Mouse (Mus musculus): ENCODE measurements around the gene Rpl35. TPM values are rescaled to one million over a fixed set of nuclear protein-coding genes. Genes with fewer than 3 reads are reported as not detected.
"Not testable (repeated sequence)": the region's sequence is repeated elsewhere in the genome, so short reads cannot be mapped to it uniquely, and the experiment has no call there.

Gene Rpl35
- total RNA-seq, 1 experiment, result 1,524 TPM

GRCm38 (mm10) chr2:39020004-39020403 lies 14.6 kb upstream of the Rpl35 start:
- TF ChIP-seq MAFK (IDR thresholded peaks at IDR 0.05; ENCODE audit: insufficient read depth, low read depth, low read length), result no peak
- TF ChIP-seq ZC3H11A (IDR thresholded peaks at IDR 0.05; ENCODE audit: borderline replicate concordance, low read depth, low read length), result no peak
- TF ChIP-seq HCFC1 (IDR thresholded peaks at IDR 0.05; ENCODE audit: borderline replicate concordance, insufficient read depth, low read length), result no peak
- Histone ChIP-seq H3K4me3 (ENCODE audit: insufficient read depth in 1 of 2, low read depth in 1 of 2, low read length in 2 of 2, poor library complexity in 1 of 2, severe bottlenecking in 1 of 2) (no peak overlapping the region), H3K9me3 (ENCODE audit: control insufficient read depth, insufficient read depth, low read depth, low read length) (no peaks in the 10 kb centered on the region), H3K27ac (ENCODE audit: insufficient read depth, low read depth, low read length, poor library complexity, severe bottlenecking) (no peak overlapping the region), H3K4me1 (ENCODE audit: control insufficient read depth in 2 of 2, insufficient read depth in 2 of 2, low read length in 2 of 2, poor library complexity in 1 of 2) (no peaks in the 10 kb centered on the region), H3K9ac (ENCODE audit: insufficient read depth, low read depth, low read length, poor library complexity, severe bottlenecking) (no peak overlapping the region), H3K36me3 (ENCODE audit: control insufficient read depth, insufficient read depth, low read length, poor library complexity, severe bottlenecking) (peaks cover 12% of the 10 kb centered on the region)
- in situ Hi-C loops (cut with MboI; ENCODE audit: low sequenced_read_pairs in 2 of 2, unreplicated experiment in 2 of 2), result no loop called here
- no peak for DNase-seq (ENCODE audit: low read depth, low spot score)

GRCm38 (mm10) chr2:39016581-39016980 lies 11.2 kb upstream of the Rpl35 start:
- no peak for TF ChIP-seq HCFC1 (IDR thresholded peaks at IDR 0.05; ENCODE audit: borderline replicate concordance, insufficient read depth, low read length)
- TF ChIP-seq ZNF384 (IDR thresholded peaks at IDR 0.05; ENCODE audit: low read depth, low read length), result no peak
- no peak for TF ChIP-seq ZC3H11A (IDR thresholded peaks at IDR 0.05; ENCODE audit: borderline replicate concordance, low read depth, low read length)
- TF ChIP-seq CHD2 (IDR thresholded peaks at IDR 0.05; ENCODE audit: low read depth, low read length), result no peak
- TF ChIP-seq MAFK (IDR thresholded peaks at IDR 0.05; ENCODE audit: insufficient read depth, low read depth, low read length), result no peak
- Histone ChIP-seq H3K4me3 (ENCODE audit: insufficient read depth in 1 of 2, low read depth in 1 of 2, low read length in 2 of 2, poor library complexity in 1 of 2, severe bottlenecking in 1 of 2) (no peak overlapping the region), H3K4me1 (ENCODE audit: control insufficient read depth in 2 of 2, insufficient read depth in 2 of 2, low read length in 2 of 2, poor library complexity in 1 of 2) (no peaks in the 10 kb centered on the region), H3K9me3 (ENCODE audit: control insufficient read depth, insufficient read depth, low read depth, low read length) (no peaks in the 10 kb centered on the region), H3K36me3 (ENCODE audit: control insufficient read depth, insufficient read depth, low read length, poor library complexity, severe bottlenecking) (peaks cover 19% of the 10 kb centered on the region), H3K27ac (ENCODE audit: insufficient read depth, low read depth, low read length, poor library complexity, severe bottlenecking) (no peak overlapping the region), H3K9ac (ENCODE audit: insufficient read depth, low read depth, low read length, poor library complexity, severe bottlenecking) (no peak overlapping the region)
- no peak for DNase-seq (ENCODE audit: low read depth, low spot score)
- in situ Hi-C loops (cut with MboI; ENCODE audit: low sequenced_read_pairs in 2 of 2, unreplicated experiment in 2 of 2), result no loop called here

- no peak for TF ChIP-seq ZNF384 (IDR thresholded peaks at IDR 0.05; ENCODE audit: low read depth, low read length)
- no peak for TF ChIP-seq MAFK (IDR thresholded peaks at IDR 0.05; ENCODE audit: insufficient read depth, low read depth, low read length)
- no peak for TF ChIP-seq ZC3H11A (IDR thresholded peaks at IDR 0.05; ENCODE audit: borderline replicate concordance, low read depth, low read length)
- no peak for TF ChIP-seq CHD2 (IDR thresholded peaks at IDR 0.05; ENCODE audit: low read depth, low read length)
- no peak for TF ChIP-seq HCFC1 (IDR thresholded peaks at IDR 0.05; ENCODE audit: borderline replicate concordance, insufficient read depth, low read length)
- in situ Hi-C loops (cut with MboI; ENCODE audit: low sequenced_read_pairs in 2 of 2, unreplicated experiment in 2 of 2), result no loop called here
- Histone ChIP-seq H3K9me3 (ENCODE audit: control insufficient read depth, insufficient read depth, low read depth, low read length) (no peaks in the 10 kb centered on the region), H3K4me3 (ENCODE audit: insufficient read depth in 1 of 2, low read depth in 1 of 2, low read length in 2 of 2, poor library complexity in 1 of 2, severe bottlenecking in 1 of 2) (no peak overlapping the region), H3K4me1 (ENCODE audit: control insufficient read depth in 2 of 2, insufficient read depth in 2 of 2, low read length in 2 of 2, poor library complexity in 1 of 2) (no peaks in the 10 kb centered on the region), H3K27ac (ENCODE audit: insufficient read depth, low read depth, low read length, poor library complexity, severe bottlenecking) (no peak overlapping the region), H3K36me3 (ENCODE audit: control insufficient read depth, insufficient read depth, low read length, poor library complexity, severe bottlenecking) (peaks cover 19% of the 10 kb centered on the region), H3K9ac (ENCODE audit: insufficient read depth, low read depth, low read length, poor library complexity, severe bottlenecking) (no peak overlapping the region)
- DNase-seq (ENCODE audit: low read depth, low spot score), result no peak
Measured at GRCm38 (mm10) chr2:39012768-39013279, 7.4 kb upstream of the Rpl35 start.

DNA sequence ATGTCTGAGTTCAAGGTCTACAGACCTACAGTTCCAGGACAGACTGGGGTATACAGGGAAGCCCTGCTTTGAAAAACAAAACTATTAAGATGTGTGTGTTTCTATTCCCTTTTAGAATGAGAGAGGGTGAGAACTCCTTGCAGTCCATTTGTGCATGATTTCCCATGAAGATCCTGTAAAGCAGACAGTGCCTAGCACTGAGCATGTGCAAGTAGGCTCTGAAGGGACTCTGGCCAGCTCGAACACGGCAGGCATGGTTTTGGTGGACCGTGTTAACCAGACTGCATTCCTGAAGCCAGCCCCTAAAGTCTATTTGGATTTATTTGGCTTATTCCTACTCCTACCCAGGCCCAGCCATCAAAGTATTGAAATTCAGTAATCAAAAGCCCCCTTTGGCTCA lies 6.5 kb upstream of the Rpl35 start:
- TF ChIP-seq CHD2 (IDR thresholded peaks at IDR 0.05; ENCODE audit: low read depth, low read length), result no peak
- no peak for TF ChIP-seq HCFC1 (IDR thresholded peaks at IDR 0.05; ENCODE audit: borderline replicate concordance, insufficient read depth, low read length)
- TF ChIP-seq ZC3H11A (IDR thresholded peaks at IDR 0.05; ENCODE audit: borderline replicate concordance, low read depth, low read length), result no peak
- TF ChIP-seq MAFK (IDR thresholded peaks at IDR 0.05; ENCODE audit: insufficient read depth, low read depth, low read length), result no peak
- no peak for TF ChIP-seq ZNF384 (IDR thresholded peaks at IDR 0.05; ENCODE audit: low read depth, low read length)
- Histone ChIP-seq H3K27ac (ENCODE audit: insufficient read depth, low read depth, low read length, poor library complexity, severe bottlenecking) (no peak overlapping the region), H3K9ac (ENCODE audit: insufficient read depth, low read depth, low read length, poor library complexity, severe bottlenecking) (no peak overlapping the region), H3K4me1 (ENCODE audit: control insufficient read depth in 2 of 2, insufficient read depth in 2 of 2, low read length in 2 of 2, poor library complexity in 1 of 2) (peaks cover 0 to under 1% of the 10 kb centered on the region in 2 experiments; a peak in 2 of 4 replicates), H3K36me3 (ENCODE audit: control insufficient read depth, insufficient read depth, low read length, poor library complexity, severe bottlenecking) (peaks cover 19% of the 10 kb centered on the region), H3K4me3 (ENCODE audit: insufficient read depth in 1 of 2, low read depth in 1 of 2, low read length in 2 of 2, poor library complexity in 1 of 2, severe bottlenecking in 1 of 2) (no peak overlapping the region), H3K9me3 (ENCODE audit: control insufficient read depth, insufficient read depth, low read depth, low read length) (no peaks in the 10 kb centered on the region)
- in situ Hi-C loops (cut with MboI; ENCODE audit: low sequenced_read_pairs in 2 of 2, unreplicated experiment in 2 of 2), result no loop called here
- no peak for DNase-seq (ENCODE audit: low read depth, low spot score)

DNA sequence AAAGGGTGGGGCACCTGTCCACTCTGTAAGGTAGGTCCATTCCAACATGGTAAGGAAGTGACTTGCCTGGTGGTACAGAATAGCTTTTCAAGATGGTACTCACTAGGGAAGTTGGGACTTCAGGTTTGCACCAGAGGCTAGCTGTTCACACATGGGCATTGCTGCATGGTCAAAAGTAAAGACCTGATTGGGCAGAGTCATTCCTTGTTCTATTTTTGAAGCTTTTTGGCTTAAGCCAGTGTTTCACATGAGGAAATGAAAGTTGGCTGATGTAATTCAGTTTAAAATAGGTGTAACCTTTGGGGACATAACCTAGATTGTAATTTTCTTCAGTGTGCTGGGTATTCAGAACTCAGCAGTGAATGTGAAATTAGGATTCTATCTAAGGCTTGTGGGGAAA lies 5.8 kb upstream of the Rpl35 start:
- H3K36me3 ChIP-seq (ENCODE audit: control insufficient read depth, insufficient read depth, low read length, poor library complexity, severe bottlenecking), result peaks cover 15% of the 10 kb centered on the region
- no peak overlapping the region for H3K27ac ChIP-seq (ENCODE audit: insufficient read depth, low read depth, low read length, poor library complexity, severe bottlenecking)
- H3K9me3 ChIP-seq (ENCODE audit: control insufficient read depth, insufficient read depth, low read depth, low read length), result no peaks in the 10 kb centered on the region
- no peak for TF ChIP-seq MAFK (IDR thresholded peaks at IDR 0.05; ENCODE audit: insufficient read depth, low read depth, low read length)
- TF ChIP-seq ZC3H11A (IDR thresholded peaks at IDR 0.05; ENCODE audit: borderline replicate concordance, low read depth, low read length), result no peak
- TF ChIP-seq ZNF384 (IDR thresholded peaks at IDR 0.05; ENCODE audit: low read depth, low read length), result no peak
- TF ChIP-seq HCFC1 (IDR thresholded peaks at IDR 0.05; ENCODE audit: borderline replicate concordance, insufficient read depth, low read length), result no peak
- TF ChIP-seq CHD2 (IDR thresholded peaks at IDR 0.05; ENCODE audit: low read depth, low read length), result no peak
- H3K4me1 ChIP-seq (ENCODE audit: control insufficient read depth in 2 of 2, insufficient read depth in 2 of 2, low read length in 2 of 2, poor library complexity in 1 of 2), result peaks cover under 1 to 4% of the 10 kb centered on the region in 2 experiments; a peak in 3 of 4 replicates
- no peak overlapping the region for H3K9ac ChIP-seq (ENCODE audit: insufficient read depth, low read depth, low read length, poor library complexity, severe bottlenecking)
- H3K4me3 ChIP-seq (ENCODE audit: insufficient read depth in 1 of 2, low read depth in 1 of 2, low read length in 2 of 2, poor library complexity in 1 of 2, severe bottlenecking in 1 of 2), result no peak overlapping the region
- DNase-seq (ENCODE audit: low read depth, low spot score), result no peak
- in situ Hi-C loops (cut with MboI; ENCODE audit: low sequenced_read_pairs in 2 of 2, unreplicated experiment in 2 of 2), result no loop called here

GRCm38 (mm10) chr2:39010144-39010543 lies 4.7 kb upstream of the Rpl35 start:
- H3K4me3 ChIP-seq (ENCODE audit: insufficient read depth in 1 of 2, low read depth in 1 of 2, low read length in 2 of 2, poor library complexity in 1 of 2, severe bottlenecking in 1 of 2); H3K27ac ChIP-seq (ENCODE audit: insufficient read depth, low read depth, low read length, poor library complexity, severe bottlenecking); H3K9me3 ChIP-seq (ENCODE audit: control insufficient read depth, insufficient read depth, low read depth, low read length); H3K9ac ChIP-seq (ENCODE audit: insufficient read depth, low read depth, low read length, poor library complexity, severe bottlenecking); DNase-seq (ENCODE audit: low read depth, low spot score); H3K4me1 ChIP-seq (ENCODE audit: control insufficient read depth in 2 of 2, insufficient read depth in 2 of 2, low read length in 2 of 2, poor library complexity in 1 of 2); in situ Hi-C loops (cut with MboI; ENCODE audit: low sequenced_read_pairs in 2 of 2, unreplicated experiment in 2 of 2): not testable (repeated sequence)
- peaks cover 10% of the 10 kb centered on the region for H3K36me3 ChIP-seq (ENCODE audit: control insufficient read depth, insufficient read depth, low read length, poor library complexity, severe bottlenecking)

Data from ES-E14 (cell line).